Mouse (Mus musculus): ENCODE measurements at regions not wholly inside any gene's neighbourhood (a gene's known extent, or its start where the extent isn't known, plus 50 kb on each side); places are given as distances from the start of the nearest gene placed in this dataset.

DNA sequence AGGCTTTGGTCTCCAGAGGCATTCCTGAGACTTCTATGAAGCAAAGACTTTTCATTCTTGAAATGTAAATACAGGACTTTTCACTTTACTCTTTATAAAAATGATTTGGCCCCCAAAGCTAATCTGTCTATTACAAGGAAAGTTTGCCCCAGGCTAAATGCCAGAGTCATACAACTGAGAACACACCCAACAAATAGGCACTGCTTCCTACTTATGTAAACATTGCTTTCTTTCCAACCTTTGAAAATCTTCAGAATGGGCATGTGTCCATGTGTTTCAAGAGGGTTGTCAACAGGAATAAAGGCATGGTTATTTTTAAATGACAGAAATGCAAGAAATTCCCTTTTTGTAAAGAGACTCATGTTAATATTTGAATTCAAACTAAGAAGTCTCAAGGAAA lies 248.4 kb downstream of the Lpin1 start:
- no peak for DNase-seq (ENCODE audit: low read depth, low spot score)
- Histone ChIP-seq H3K4me3 (ENCODE audit: control insufficient read depth in 1 of 2, insufficient read depth in 1 of 2, low read depth in 2 of 2, low read length in 2 of 2) (no peak overlapping the region), H3K4me1 (ENCODE audit: control insufficient read depth in 1 of 2, insufficient read depth in 2 of 2, low read length in 2 of 2) (no peaks in the 10 kb centered on the region), H3K79me2 (ENCODE audit: control insufficient read depth, insufficient read depth, low read length, poor library complexity) (no peaks in the 10 kb centered on the region), H3K36me3 (ENCODE audit: control insufficient read depth in 1 of 2, insufficient read depth in 2 of 2, low read length in 2 of 2) (no peaks in the 10 kb centered on the region), H3K27me3 (ENCODE audit: control insufficient read depth in 1 of 2, insufficient read depth in 2 of 2, low read length in 2 of 2) (no peaks in the 10 kb centered on the region), H3K27ac (ENCODE audit: control insufficient read depth, low read depth, low read length) (no peak overlapping the region), H3K9me3 (replicated peaks; ENCODE audit: insufficient read depth, low read length) (no peaks in the 10 kb centered on the region), H3K9ac (ENCODE audit: control insufficient read depth, low read depth, low read length, poor library complexity, severe bottlenecking) (no peak overlapping the region)
- no peak for TF ChIP-seq HCFC1 (IDR thresholded peaks at IDR 0.05; ENCODE audit: low read depth, low read length)
- no peak for TF ChIP-seq ZC3H11A (IDR thresholded peaks at IDR 0.05; ENCODE audit: low read depth, low read length)
- TF ChIP-seq MAZ (IDR thresholded peaks at IDR 0.05; ENCODE audit: low read depth, low read length) = no peak
- TF ChIP-seq TAL1 (IDR thresholded peaks at IDR 0.05; ENCODE audit: low read length) = no peak
- TF ChIP-seq POLR2AphosphoS2 (IDR thresholded peaks at IDR 0.05; ENCODE audit: low read length) = no peak
- no peak for TF ChIP-seq NRF1 (IDR thresholded peaks at IDR 0.05; ENCODE audit: insufficient read depth, low read depth, low read length, poor library complexity, severe bottlenecking)
- TF ChIP-seq USF1 (IDR thresholded peaks at IDR 0.05; ENCODE audit: low read depth, low read length) = no peak
- no peak for TF ChIP-seq CHD1 (IDR thresholded peaks at IDR 0.05; ENCODE audit: low read depth, low read length)
- TF ChIP-seq UBTF (IDR thresholded peaks at IDR 0.05; ENCODE audit: borderline replicate concordance, insufficient read depth, low read depth, low read length) = no peak
- no peak for TF ChIP-seq POLR2A (IDR thresholded peaks at IDR 0.05; ENCODE audit: control insufficient read depth in 1 of 2, insufficient read depth in 1 of 2, low read depth in 1 of 2, low read length in 2 of 2, poor library complexity in 1 of 2)
- TF ChIP-seq CHD2 (IDR thresholded peaks at IDR 0.05; ENCODE audit: low read length) = no peak
- TF ChIP-seq GABPA (IDR thresholded peaks at IDR 0.05; ENCODE audit: low read depth, low read length) = no peak
- no peak for TF ChIP-seq BHLHE40 (IDR thresholded peaks at IDR 0.05; ENCODE audit: borderline replicate concordance, low read depth, low read length)
- no peak for TF ChIP-seq GATA1 (IDR thresholded peaks at IDR 0.05; ENCODE audit: low read depth, low read length)
- TF ChIP-seq JUND (IDR thresholded peaks at IDR 0.05; ENCODE audit: low read depth, low read length) = no peak
- no peak for TF ChIP-seq RAD21 (IDR thresholded peaks at IDR 0.05; ENCODE audit: low read depth, low read length)
- no peak for TF ChIP-seq SIN3A (IDR thresholded peaks at IDR 0.05; ENCODE audit: low read length)
- no peak for TF ChIP-seq TCF12 (IDR thresholded peaks at IDR 0.05; ENCODE audit: low read depth, low read length)
- no peak for TF ChIP-seq ZMIZ1 (IDR thresholded peaks at IDR 0.05; ENCODE audit: low read depth, low read length)
- no peak for TF ChIP-seq ELF1 (IDR thresholded peaks at IDR 0.05; ENCODE audit: low read depth, low read length)

DNA sequence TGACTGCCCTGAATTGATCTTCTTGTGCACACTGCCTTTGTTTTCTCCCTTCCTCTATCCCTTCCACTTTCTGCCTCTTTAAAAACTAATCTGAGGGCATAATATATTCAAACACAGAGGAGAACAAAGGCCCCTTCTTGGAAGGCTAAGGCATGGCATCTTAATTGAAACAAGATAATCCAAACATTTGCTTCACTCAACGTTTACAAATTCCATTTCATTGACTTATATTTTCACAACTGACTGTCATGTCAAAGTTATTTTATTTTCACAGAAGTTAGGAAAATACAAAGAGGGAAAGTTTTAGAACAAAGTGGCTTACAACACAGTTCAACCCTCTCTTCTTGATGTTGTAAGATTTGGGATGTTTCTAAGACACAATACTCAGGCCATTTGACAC lies 251.9 kb downstream of the Lpin1 start:
- TF ChIP-seq NRF1 (IDR thresholded peaks at IDR 0.05; ENCODE audit: insufficient read depth, low read depth, low read length, poor library complexity, severe bottlenecking) = no peak
- TF ChIP-seq TAL1 (IDR thresholded peaks at IDR 0.05; ENCODE audit: low read length) = no peak
- TF ChIP-seq RAD21 (IDR thresholded peaks at IDR 0.05; ENCODE audit: low read depth, low read length) = no peak
- no peak for TF ChIP-seq CHD2 (IDR thresholded peaks at IDR 0.05; ENCODE audit: low read length)
- TF ChIP-seq USF1 (IDR thresholded peaks at IDR 0.05; ENCODE audit: low read depth, low read length) = no peak
- TF ChIP-seq ZNF384 (IDR thresholded peaks at IDR 0.05; ENCODE audit: low read depth, low read length) = no peak
- TF ChIP-seq SIN3A (IDR thresholded peaks at IDR 0.05; ENCODE audit: low read length) = no peak
- TF ChIP-seq ETS1 (IDR thresholded peaks at IDR 0.05; ENCODE audit: low read depth, low read length) = no peak
- no peak for TF ChIP-seq MYB (IDR thresholded peaks at IDR 0.05; ENCODE audit: low read depth, low read length)
- TF ChIP-seq CTCF (IDR thresholded peaks at IDR 0.05 in 2 of 3, conservative IDR thresholded peaks at IDR 0.05 in 1 of 3; ENCODE audit: control insufficient read depth in 1 of 3, insufficient read depth in 1 of 3, low read depth in 2 of 3, low read length in 3 of 3, poor library complexity in 1 of 3, severe bottlenecking in 1 of 3) = no peak
- Histone ChIP-seq H3K4me3 (ENCODE audit: control insufficient read depth in 1 of 2, insufficient read depth in 1 of 2, low read depth in 2 of 2, low read length in 2 of 2) (no peak overlapping the region), H3K27me3 (ENCODE audit: control insufficient read depth in 1 of 2, insufficient read depth in 2 of 2, low read length in 2 of 2) (no peaks in the 10 kb centered on the region; a peak in 1 of 4 replicates), H3K4me1 (ENCODE audit: control insufficient read depth in 1 of 2, insufficient read depth in 2 of 2, low read length in 2 of 2) (no peaks in the 10 kb centered on the region), H3K9me3 (replicated peaks; ENCODE audit: insufficient read depth, low read length) (no peaks in the 10 kb centered on the region), H3K9ac (ENCODE audit: control insufficient read depth, low read depth, low read length, poor library complexity, severe bottlenecking) (no peak overlapping the region), H3K36me3 (ENCODE audit: control insufficient read depth in 1 of 2, insufficient read depth in 2 of 2, low read length in 2 of 2) (no peaks in the 10 kb centered on the region), H3K27ac (ENCODE audit: control insufficient read depth, low read depth, low read length) (no peak overlapping the region), H3K79me2 (ENCODE audit: control insufficient read depth, insufficient read depth, low read length, poor library complexity) (no peaks in the 10 kb centered on the region)
- no peak for DNase-seq (ENCODE audit: low read depth, low spot score)

Measured in MEL (cell line).